Mouse (Mus musculus): ENCODE data around the gene Aph1a. TPM values are rescaled to one million over a fixed set of nuclear protein-coding genes. Genes with fewer than 3 reads are reported as not detected.
"Not testable (repeated sequence)": the region's sequence is repeated elsewhere in the genome, so short reads cannot be mapped to it uniquely, and the experiment has no call there.

Aph1a gene
- polyA plus RNA-seq, 1 experiment from 2014 or later = 34.3 TPM

DNA sequence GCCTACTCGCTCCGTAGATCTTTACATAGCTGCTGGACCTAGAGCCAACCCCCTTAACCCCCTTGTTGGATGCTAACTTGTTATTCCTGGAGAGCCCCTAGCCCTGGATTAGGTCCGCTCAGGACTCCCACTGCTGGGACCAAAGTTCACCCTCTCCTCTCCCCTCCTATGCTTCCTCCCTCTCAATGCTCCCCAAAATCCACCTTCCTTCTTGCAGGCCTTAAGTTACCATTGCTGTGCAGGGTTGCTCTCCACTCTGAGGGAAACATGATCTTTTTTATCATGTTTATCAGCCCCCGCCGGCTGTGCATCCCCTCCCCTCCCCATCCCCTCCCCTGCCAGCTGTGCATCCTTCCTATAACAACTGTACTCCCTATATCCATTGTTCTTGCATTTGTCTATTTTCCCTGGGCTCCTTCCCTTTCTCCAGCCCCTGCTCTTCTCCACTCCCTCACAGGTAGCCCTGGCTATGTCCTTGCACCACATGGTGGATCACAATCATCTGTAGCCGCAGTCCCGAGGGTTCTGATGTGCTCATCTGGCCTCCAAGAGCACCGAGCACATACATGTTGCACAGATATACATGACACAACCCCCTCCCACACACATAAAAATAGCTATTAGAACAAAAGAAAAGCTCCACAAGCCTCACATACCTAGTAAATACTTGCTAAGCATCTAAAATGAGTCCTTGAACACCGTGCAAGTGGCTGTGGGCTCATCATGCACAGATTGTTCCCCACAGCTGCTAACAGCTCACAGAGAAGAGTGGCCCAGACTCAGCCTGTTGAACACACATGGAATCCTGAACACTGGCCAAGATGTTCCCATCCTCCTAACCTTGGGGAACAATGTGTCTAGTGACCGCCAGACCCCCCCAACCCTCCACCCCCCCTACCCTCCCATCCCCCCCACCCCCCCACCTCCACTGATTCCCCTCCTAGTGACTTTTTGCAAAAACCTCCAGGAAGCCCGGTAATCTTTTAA, 1.4 kb upstream of the Aph1a start:
- H3K4me3 ChIP-seq (ENCODE audit: low read depth, low read length) = no peak overlapping the region
- H3K4me1 ChIP-seq (ENCODE audit: control insufficient read depth, insufficient read depth, low read length) = peaks cover 12% of the 10 kb centered on the region
- no peak for DNase-seq (ENCODE audit: low spot score, missing footprints)
- 41% methylated on average over 11 of the region's 11 CpGs for WGBS
- no peak overlapping the region; the same call in 1 of the 2 replicates for H3K27ac ChIP-seq (ENCODE audit: low read depth, low read length)
- no peaks in the 10 kb centered on the region for H3K36me3 ChIP-seq (ENCODE audit: control insufficient read depth, insufficient read depth, low read length)
- no peak for ATAC-seq (ENCODE audit: low FRiP score)
- H3K27me3 ChIP-seq (ENCODE audit: control insufficient read depth, insufficient read depth, low read length) = no peaks in the 10 kb centered on the region
- no peak overlapping the region for H3K9ac ChIP-seq (ENCODE audit: low read length)
- no peaks in the 10 kb centered on the region for H3K9me3 ChIP-seq (ENCODE audit: control insufficient read depth, low read length)
- 0 out of 2 replicates have a peak overlapping the region, but pooled peaks have one; percentile 49 for H3K4me2 ChIP-seq

DNA sequence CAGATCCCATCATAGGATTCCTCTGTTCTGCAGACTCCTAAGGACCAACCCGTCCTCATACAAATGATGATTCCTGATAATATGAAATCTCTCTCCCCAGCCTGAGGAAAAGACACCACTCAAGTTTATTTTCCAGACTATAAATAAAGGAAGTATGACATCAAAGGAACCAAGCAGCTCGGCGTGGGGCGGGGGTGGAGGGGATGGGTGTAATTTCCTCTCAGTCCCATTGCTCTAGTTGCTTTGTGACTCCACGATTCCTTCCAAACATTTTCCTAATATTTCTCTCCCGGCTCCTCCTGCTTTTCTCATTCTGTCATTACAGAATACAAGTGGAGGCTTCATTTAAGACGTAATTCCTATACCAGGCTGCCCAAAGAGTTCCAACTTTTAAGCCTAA, 643 bp upstream of the Aph1a start:
- WGBS = 25% methylated on average over 7 of the region's 7 CpGs
- peak overlapping the region; percentile 68; the same call in 1 of the 2 replicates for H3K4me3 ChIP-seq (ENCODE audit: low read depth, low read length)
- DNase-seq (ENCODE audit: low spot score, missing footprints) (no peak), ATAC-seq (ENCODE audit: low FRiP score) (0 out of 2 replicates have a peak, but pooled peaks have one; percentile 0)
- H3K4me2 ChIP-seq = peak overlapping the region; percentile 49
- H3K9ac ChIP-seq (ENCODE audit: low read length) = peak overlapping the region; percentile 64
- peaks cover 12% of the 10 kb centered on the region for H3K4me1 ChIP-seq (ENCODE audit: control insufficient read depth, insufficient read depth, low read length)
- H3K27ac ChIP-seq (ENCODE audit: low read depth, low read length) = peak overlapping the region; percentile 21; the same call in 1 of the 2 replicates
- no peaks in the 10 kb centered on the region for H3K9me3 ChIP-seq (ENCODE audit: control insufficient read depth, low read length)
- H3K27me3 ChIP-seq (ENCODE audit: control insufficient read depth, insufficient read depth, low read length) = no peaks in the 10 kb centered on the region
- no peaks in the 10 kb centered on the region for H3K36me3 ChIP-seq (ENCODE audit: control insufficient read depth, insufficient read depth, low read length)

DNA sequence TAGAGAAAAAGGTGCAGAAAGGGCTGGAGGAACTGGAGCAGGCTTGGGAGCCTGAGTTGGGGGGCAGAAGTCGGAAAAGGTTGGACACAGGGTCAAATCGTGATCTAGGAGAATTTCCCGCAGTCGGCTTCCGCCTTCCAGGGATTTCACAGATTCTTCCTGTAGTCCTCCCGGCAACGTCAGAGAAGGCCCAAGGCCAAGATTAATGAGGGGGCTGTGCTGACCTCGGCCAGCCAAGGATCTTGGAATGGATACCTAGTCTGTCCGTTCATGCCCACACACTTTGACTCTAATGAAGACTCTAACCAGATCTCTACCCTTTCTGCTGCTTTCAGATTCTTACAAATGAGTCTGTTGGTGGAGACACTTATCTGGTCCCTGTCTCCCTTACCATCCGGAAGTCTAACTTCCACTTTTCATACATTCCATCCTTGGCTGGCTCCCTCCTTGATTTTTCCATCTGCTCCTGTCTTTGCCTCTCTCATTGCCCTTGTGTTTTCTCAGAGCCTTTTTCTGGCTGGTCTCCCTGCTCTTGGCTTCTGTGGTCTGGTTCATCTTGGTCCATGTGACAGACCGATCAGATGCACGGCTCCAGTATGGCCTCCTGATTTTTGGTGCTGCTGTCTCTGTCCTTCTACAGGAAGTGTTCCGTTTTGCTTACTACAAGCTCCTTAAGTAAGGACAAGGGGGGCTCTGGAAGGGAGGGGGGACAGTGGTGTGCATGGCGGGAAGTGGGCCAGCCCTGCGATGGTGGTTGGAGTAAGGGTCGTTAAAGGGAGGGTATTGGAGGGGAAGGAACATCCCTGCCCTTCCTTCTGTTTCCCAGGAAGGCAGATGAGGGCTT, 770 bp downstream of the Aph1a start:
- Histone ChIP-seq H3K9me3 (ENCODE audit: control insufficient read depth, low read length) (no peaks in the 10 kb centered on the region), H3K27me3 (ENCODE audit: control insufficient read depth, insufficient read depth, low read length) (no peaks in the 10 kb centered on the region), H3K4me2 (peak overlapping the region; percentile 91), H3K4me3 (ENCODE audit: low read depth, low read length) (peak overlapping the region; percentile 68), H3K4me1 (ENCODE audit: control insufficient read depth, insufficient read depth, low read length) (peaks cover 12% of the 10 kb centered on the region), H3K36me3 (ENCODE audit: control insufficient read depth, insufficient read depth, low read length) (no peaks in the 10 kb centered on the region), H3K9ac (ENCODE audit: low read length) (peak overlapping the region; percentile 82), H3K27ac (ENCODE audit: low read depth, low read length) (no peak overlapping the region)
- ATAC-seq (ENCODE audit: low FRiP score) (no peak), DNase-seq (ENCODE audit: low spot score, missing footprints) (peak; percentile 90)
- WGBS = 23% methylated on average over 16 of the region's 16 CpGs

DNA sequence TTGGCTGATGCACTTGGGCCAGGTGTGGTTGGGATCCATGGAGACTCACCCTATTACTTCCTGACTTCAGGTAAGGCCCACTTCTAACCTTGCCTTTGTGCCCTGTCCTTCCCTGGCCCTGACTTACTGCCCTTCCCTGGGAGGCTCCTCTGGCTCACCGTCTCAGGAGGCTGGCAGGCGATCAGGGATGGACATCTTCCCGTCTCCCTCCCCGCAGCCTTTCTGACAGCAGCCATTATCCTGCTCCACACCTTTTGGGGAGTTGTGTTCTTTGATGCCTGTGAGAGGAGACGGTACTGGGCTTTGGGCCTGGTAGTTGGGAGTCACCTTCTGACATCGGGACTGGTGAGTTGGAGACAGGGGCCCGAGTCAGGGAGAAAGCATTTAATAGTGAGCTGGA, 1.7 kb downstream of the Aph1a start:
- H3K36me3 ChIP-seq (ENCODE audit: control insufficient read depth, insufficient read depth, low read length); DNase-seq (ENCODE audit: low spot score, missing footprints); H3K4me2 ChIP-seq; ATAC-seq (ENCODE audit: low FRiP score); H3K27ac ChIP-seq (ENCODE audit: low read depth, low read length); H3K9me3 ChIP-seq (ENCODE audit: control insufficient read depth, low read length); H3K9ac ChIP-seq (ENCODE audit: low read length); H3K4me3 ChIP-seq (ENCODE audit: low read depth, low read length); H3K27me3 ChIP-seq (ENCODE audit: control insufficient read depth, insufficient read depth, low read length): not testable (repeated sequence)
- WGBS = 88% methylated on average over 7 of the region's 7 CpGs
- peaks cover 12% of the 10 kb centered on the region for H3K4me1 ChIP-seq (ENCODE audit: control insufficient read depth, insufficient read depth, low read length)

DNA sequence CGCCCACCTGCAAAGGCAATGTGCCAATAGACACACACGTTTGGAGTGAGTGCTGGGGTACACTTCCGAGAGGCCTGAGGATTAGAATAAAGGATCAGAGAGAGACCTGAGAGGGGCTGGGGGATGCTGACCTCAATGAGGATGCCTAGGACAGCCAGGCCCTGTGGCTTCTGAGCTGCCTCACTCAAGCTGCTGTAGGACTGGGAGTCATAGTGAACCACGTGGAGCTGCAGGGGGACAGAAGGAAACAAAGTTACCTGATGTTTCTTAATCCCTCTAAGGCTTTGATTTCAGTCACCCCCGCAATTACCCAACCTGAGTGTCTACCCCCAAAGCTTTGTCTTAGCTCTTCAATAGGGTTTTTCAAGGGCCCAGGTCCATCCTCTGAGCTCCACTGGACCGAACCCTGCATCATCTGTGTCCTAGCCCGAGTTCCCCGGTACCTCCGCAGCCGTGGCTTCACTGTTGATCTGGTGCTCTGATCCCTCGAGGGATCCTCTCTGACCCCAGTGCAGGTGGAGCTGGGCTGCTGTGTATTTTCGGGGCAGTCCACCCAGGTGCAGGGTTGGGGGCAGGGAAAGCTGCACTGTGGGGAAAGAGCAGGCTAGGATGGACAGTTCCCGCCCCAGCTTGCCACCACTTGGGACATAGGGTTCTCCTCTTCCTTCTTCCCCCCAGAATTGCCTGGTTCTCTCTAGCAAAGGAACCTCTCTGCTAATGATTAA, 6.2 kb downstream of the Aph1a start:
- peaks cover 20% of the 10 kb centered on the region for H3K4me1 ChIP-seq (ENCODE audit: control insufficient read depth, insufficient read depth, low read length)
- no peak overlapping the region for H3K4me3 ChIP-seq (ENCODE audit: low read depth, low read length)
- H3K36me3 ChIP-seq (ENCODE audit: control insufficient read depth, insufficient read depth, low read length) = no peaks in the 10 kb centered on the region
- H3K4me2 ChIP-seq = no peak overlapping the region
- no peak for ATAC-seq (ENCODE audit: low FRiP score)
- H3K27me3 ChIP-seq (ENCODE audit: control insufficient read depth, insufficient read depth, low read length) = no peaks in the 10 kb centered on the region
- H3K9ac ChIP-seq (ENCODE audit: low read length) = no peak overlapping the region
- 75% methylated on average over 13 of the region's 13 CpGs for WGBS
- no peak for DNase-seq (ENCODE audit: low spot score, missing footprints)
- no peak overlapping the region for H3K27ac ChIP-seq (ENCODE audit: low read depth, low read length)
- H3K9me3 ChIP-seq (ENCODE audit: control insufficient read depth, low read length) = no peaks in the 10 kb centered on the region

DNA sequence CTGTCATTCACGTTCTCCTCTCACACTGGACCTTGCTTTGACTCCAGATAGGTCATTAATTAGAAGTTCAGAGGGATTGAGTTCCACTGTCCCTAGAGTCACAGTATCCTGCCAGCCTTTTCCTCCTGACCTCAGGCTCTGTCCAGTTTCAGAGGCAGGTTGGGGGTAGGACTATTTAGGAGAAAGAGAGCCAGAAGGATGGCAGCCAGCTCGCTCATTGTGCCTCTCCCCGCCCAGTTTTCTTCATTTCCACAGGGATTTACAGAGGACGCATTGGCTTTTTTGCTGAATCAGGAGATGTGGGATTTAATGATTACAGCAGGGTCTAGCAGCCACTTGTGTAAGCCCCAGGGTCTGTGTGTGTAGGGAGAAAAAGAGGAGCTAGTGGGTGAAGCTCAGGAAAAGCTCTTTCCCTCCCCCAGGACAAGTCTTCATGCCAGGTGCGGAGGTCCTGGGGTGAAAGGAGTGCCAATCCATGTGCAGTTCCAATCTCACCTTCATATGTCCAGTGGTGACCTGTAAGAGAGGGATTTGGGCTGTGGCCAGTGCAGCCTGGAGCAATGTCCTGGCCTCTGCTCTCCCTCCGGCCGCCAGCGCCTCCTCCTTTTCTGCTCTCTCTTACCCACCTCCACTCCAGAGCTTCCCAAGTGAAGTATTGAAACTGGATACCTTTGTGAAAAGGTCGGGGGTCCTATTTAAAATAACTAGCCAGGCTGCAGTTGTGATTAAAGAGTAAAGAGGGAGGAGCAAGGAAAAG, 8.0 kb downstream of the Aph1a start:
- no peak overlapping the region for H3K4me2 ChIP-seq

DNA sequence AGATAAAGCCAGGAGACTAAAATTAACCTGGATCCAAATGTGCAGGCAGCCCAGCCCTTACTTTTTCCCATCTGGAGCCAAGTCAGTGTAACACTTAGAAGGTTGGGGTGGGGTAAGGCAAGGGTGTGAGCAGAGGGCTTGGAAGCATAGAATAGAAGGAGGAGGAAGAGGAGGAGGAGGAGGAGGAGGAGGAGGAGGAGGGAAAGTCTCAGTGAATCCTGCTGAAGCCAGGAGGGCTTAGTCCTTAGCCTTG, 8.5 kb downstream of the Aph1a start:
- Histone ChIP-seq H3K4me3 (ENCODE audit: low read depth, low read length) (no peak overlapping the region), H3K27me3 (ENCODE audit: control insufficient read depth, insufficient read depth, low read length) (no peaks in the 10 kb centered on the region; the same call in 1 of the 2 replicates), H3K9me3 (ENCODE audit: control insufficient read depth, low read length) (no peaks in the 10 kb centered on the region), H3K4me2 (no peak overlapping the region), H3K9ac (ENCODE audit: low read length) (peak overlapping the region; percentile 47), H3K36me3 (ENCODE audit: control insufficient read depth, insufficient read depth, low read length) (no peaks in the 10 kb centered on the region), H3K4me1 (ENCODE audit: control insufficient read depth, insufficient read depth, low read length) (peaks cover 28% of the 10 kb centered on the region), H3K27ac (ENCODE audit: low read depth, low read length) (no peak overlapping the region)
- DNase-seq (ENCODE audit: low spot score, missing footprints) (no peak), ATAC-seq (ENCODE audit: low FRiP score) (no peak)

More for the DNA sequence above, 8.0 kb downstream of the Aph1a start:
- H3K9me3 ChIP-seq (ENCODE audit: control insufficient read depth, low read length) = no peaks in the 10 kb centered on the region
- H3K27ac ChIP-seq (ENCODE audit: low read depth, low read length) = no peak overlapping the region
- WGBS = 70% methylated on average over 9 of the region's 9 CpGs
- no peak overlapping the region for H3K4me3 ChIP-seq (ENCODE audit: low read depth, low read length)
- no peak for DNase-seq (ENCODE audit: low spot score, missing footprints)
- no peak for ATAC-seq (ENCODE audit: low FRiP score)
- no peaks in the 10 kb centered on the region for H3K36me3 ChIP-seq (ENCODE audit: control insufficient read depth, insufficient read depth, low read length)
- H3K4me1 ChIP-seq (ENCODE audit: control insufficient read depth, insufficient read depth, low read length) = peaks cover 26% of the 10 kb centered on the region
- H3K9ac ChIP-seq (ENCODE audit: low read length) = no peak overlapping the region; the same call in 1 of the 2 replicates
- H3K27me3 ChIP-seq (ENCODE audit: control insufficient read depth, insufficient read depth, low read length) = no peaks in the 10 kb centered on the region

DNA sequence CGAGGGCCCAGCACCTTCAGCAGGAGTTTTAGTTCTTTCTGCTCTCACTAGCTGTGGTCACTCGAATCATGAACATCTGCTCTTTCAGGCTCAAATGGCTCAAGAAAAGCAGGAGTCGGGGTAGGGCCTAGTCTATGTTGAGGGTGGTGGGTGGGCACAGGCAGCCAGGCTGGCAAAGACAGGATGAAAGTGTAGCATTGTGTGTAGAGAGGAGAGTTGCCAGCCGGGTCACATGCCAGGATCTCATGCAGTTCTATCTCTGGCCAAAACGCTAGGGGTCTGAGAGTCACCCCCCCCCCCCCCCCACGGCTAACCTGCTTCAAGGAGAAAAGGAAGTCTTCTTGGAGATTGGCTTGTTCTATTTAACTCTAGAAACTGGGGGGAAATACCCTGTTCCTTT, 8.9 kb downstream of the Aph1a start:
- Histone ChIP-seq H3K4me3 (ENCODE audit: low read depth, low read length) (0 out of 2 replicates have a peak overlapping the region, but pooled peaks have one; percentile 3), H3K27me3 (ENCODE audit: control insufficient read depth, insufficient read depth, low read length) (peaks cover 2% of the 10 kb centered on the region; the same call in 1 of the 2 replicates), H3K27ac (ENCODE audit: low read depth, low read length) (no peak overlapping the region), H3K9me3 (ENCODE audit: control insufficient read depth, low read length) (no peaks in the 10 kb centered on the region), H3K9ac (ENCODE audit: low read length) (peak overlapping the region; percentile 47), H3K4me2 (peak overlapping the region; percentile 56; the same call in 1 of the 2 replicates), H3K36me3 (ENCODE audit: control insufficient read depth, insufficient read depth, low read length) (no peaks in the 10 kb centered on the region), H3K4me1 (ENCODE audit: control insufficient read depth, insufficient read depth, low read length) (peaks cover 28% of the 10 kb centered on the region)
- DNase-seq (ENCODE audit: low spot score, missing footprints) (no peak), ATAC-seq (ENCODE audit: low FRiP score) (no peak)
- 36% methylated on average over 6 of the region's 6 CpGs for WGBS

All from midbrain, embryonic 11.5 days (tissue).